Mouse (Mus musculus): ENCODE results near the gene Ercc4. TPM values are rescaled to one million over a fixed set of nuclear protein-coding genes. Genes with fewer than 3 reads are reported as not detected.

The Ercc4 gene
- polyA plus RNA-seq, 1 experiment from 2014 or later = 14.9 TPM

DNA sequence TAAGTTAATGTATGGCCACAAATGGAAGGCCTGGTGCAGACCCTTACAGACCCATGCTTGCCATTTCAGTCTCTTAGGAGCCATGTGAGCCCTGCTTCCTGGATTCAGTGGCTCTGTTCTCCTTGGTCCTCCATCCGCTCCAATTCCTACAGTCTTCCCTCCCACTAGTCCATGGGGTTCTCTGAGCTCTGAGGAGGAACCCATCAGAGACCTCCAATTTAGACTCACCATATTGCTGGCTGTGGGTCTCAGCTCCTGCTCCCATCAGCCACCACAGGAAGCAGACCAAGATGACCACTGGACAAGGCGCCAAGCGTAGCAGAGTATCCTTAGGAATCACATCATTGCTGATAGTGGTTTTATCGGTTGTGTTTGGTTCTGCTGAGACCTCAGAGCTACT, 43.7 kb downstream of the Ercc4 start:
- H3K4me3 ChIP-seq = no peak overlapping the region
- H3K9ac ChIP-seq = no peak overlapping the region
- H3K36me3 ChIP-seq = peaks cover 22% of the 10 kb centered on the region
- H3K27ac ChIP-seq = no peak overlapping the region
- H3K9me3 ChIP-seq = no peaks in the 10 kb centered on the region
- H3K4me1 ChIP-seq (replicated peaks) = no peaks in the 10 kb centered on the region
- 97% methylated on average over 4 of the region's 4 CpGs for WGBS
- H3K4me2 ChIP-seq = no peak overlapping the region
- H3K27me3 ChIP-seq = no peaks in the 10 kb centered on the region
- ATAC-seq (ENCODE audit: low FRiP score) = no peak

DNA sequence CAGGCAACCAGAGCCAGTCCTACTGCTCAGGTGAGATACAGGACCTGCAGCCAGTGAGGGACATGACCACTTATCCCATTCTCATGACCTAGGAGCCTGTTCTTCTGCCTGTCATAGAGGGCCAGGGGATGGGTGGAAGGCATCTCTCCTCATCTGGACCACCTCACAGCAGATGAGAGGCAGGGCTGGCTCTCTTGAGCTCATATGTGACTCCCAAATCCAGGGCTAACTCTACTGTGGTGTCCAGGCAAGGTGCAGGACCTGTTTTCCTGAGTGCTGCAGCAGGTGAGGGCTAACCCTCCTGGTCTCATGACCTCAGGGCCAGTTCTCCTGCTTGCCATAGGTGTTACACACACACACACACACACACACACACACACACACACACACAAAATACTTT, 44.9 kb downstream of the Ercc4 start:
- H3K4me1 ChIP-seq (replicated peaks) = peaks cover 7% of the 10 kb centered on the region
- H3K27ac ChIP-seq = no peak overlapping the region
- no peak overlapping the region for H3K4me2 ChIP-seq
- H3K4me3 ChIP-seq = no peak overlapping the region
- H3K27me3 ChIP-seq = no peaks in the 10 kb centered on the region
- ATAC-seq (ENCODE audit: low FRiP score) = no peak
- peaks cover 10% of the 10 kb centered on the region for H3K36me3 ChIP-seq
- no peak overlapping the region for H3K9ac ChIP-seq
- H3K9me3 ChIP-seq = no peaks in the 10 kb centered on the region

DNA sequence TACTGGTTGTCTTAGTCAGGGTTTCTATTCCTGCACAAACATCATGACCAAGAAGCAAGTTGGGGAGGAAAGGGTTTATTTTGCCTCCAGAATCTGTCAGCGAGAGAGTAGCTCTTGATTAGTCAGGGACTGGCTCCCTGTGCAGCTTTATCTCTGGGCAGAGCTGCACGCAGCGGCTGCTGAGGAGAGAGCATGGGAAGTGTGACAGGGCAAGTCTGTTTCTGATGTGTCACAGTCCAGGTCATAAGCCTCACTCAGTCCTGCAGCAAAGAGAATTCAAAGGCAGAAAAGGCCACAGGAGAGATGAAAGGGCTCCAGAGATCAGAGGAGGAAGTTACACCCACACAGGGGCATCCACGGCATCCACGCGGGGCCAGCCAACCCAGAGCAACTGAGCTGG, 47.8 kb downstream of the Ercc4 start:
- Histone ChIP-seq H3K9me3 (no peaks in the 10 kb centered on the region), H3K27ac (no peak overlapping the region), H3K4me1 (replicated peaks) (peaks cover 14% of the 10 kb centered on the region), H3K36me3 (no peaks in the 10 kb centered on the region), H3K27me3 (no peaks in the 10 kb centered on the region), H3K9ac (no peak overlapping the region), H3K4me2 (no peak overlapping the region), H3K4me3 (no peak overlapping the region)
- 51% methylated on average over 6 of the region's 6 CpGs for WGBS
- no peak for ATAC-seq (ENCODE audit: low FRiP score)

GRCm38 (mm10) chr16:13158153-13158670, 48.7 kb downstream of the Ercc4 start:
- WGBS = 68% methylated on average over 3 of the region's 3 CpGs
- ATAC-seq (ENCODE audit: low FRiP score) = no peak
- Histone ChIP-seq H3K27me3 (no peaks in the 10 kb centered on the region), H3K4me3 (no peak overlapping the region), H3K4me2 (no peak overlapping the region), H3K9me3 (no peaks in the 10 kb centered on the region), H3K9ac (no peak overlapping the region), H3K4me1 (replicated peaks) (peaks cover 14% of the 10 kb centered on the region), H3K27ac (no peak overlapping the region), H3K36me3 (no peaks in the 10 kb centered on the region)

- H3K27ac ChIP-seq = peak overlapping the region; percentile 23; the same call in 1 of the 2 replicates
- H3K4me2 ChIP-seq = peak overlapping the region; percentile 56
- no peaks in the 10 kb centered on the region for H3K27me3 ChIP-seq
- 40% methylated on average over 13 of the region's 13 CpGs for WGBS
- H3K4me1 ChIP-seq (replicated peaks) = peaks cover 14% of the 10 kb centered on the region
- no peaks in the 10 kb centered on the region for H3K9me3 ChIP-seq
- no peaks in the 10 kb centered on the region for H3K36me3 ChIP-seq
- peak; percentile 65 for ATAC-seq (ENCODE audit: low FRiP score)
- H3K4me3 ChIP-seq = no peak overlapping the region
- peak overlapping the region; percentile 39; the same call in 1 of the 2 replicates for H3K9ac ChIP-seq
Observed at GRCm38 (mm10) chr16:13158906-13159889, 49.7 kb downstream of the Ercc4 start.

GRCm38 (mm10) chr16:13159927-13160644, 50.6 kb downstream of the Ercc4 start:
- Histone ChIP-seq H3K4me2 (peak overlapping the region; percentile 56), H3K4me3 (peak overlapping the region; percentile 36), H3K27me3 (no peaks in the 10 kb centered on the region), H3K9me3 (no peaks in the 10 kb centered on the region), H3K27ac (peak overlapping the region; percentile 23; the same call in 1 of the 2 replicates), H3K36me3 (no peaks in the 10 kb centered on the region), H3K4me1 (replicated peaks) (peaks cover 14% of the 10 kb centered on the region), H3K9ac (peak overlapping the region; percentile 62)
- WGBS = 5% methylated on average over 29 of the region's 29 CpGs
- peak; percentile 97 for ATAC-seq (ENCODE audit: low FRiP score)

DNA sequence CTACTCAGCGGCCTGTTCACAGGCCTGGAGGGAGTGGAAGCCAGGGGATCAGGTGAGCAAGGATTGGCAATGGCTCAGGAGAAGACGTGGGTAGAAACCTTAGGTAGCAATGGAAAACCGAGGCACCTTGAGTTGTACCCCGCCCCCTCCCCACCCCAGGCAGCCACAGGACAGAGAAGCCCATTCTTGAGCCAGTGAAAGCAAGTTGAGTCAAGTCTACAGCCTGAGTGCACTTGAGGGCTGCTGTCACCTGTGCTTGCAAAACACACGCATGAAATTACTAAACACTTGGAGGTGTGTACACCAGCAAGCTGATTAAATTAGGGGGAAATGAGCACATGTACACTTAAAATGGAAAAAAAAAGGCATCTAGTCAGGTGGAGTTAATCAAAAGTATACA, 52.0 kb downstream of the Ercc4 start:
- no peak overlapping the region for H3K9ac ChIP-seq
- peaks cover 14% of the 10 kb centered on the region for H3K4me1 ChIP-seq (replicated peaks)
- no peak for ATAC-seq (ENCODE audit: low FRiP score)
- 84% methylated on average over 5 of the region's 5 CpGs for WGBS
- no peaks in the 10 kb centered on the region for H3K27me3 ChIP-seq
- no peaks in the 10 kb centered on the region for H3K36me3 ChIP-seq
- no peak overlapping the region for H3K4me2 ChIP-seq
- no peak overlapping the region for H3K4me3 ChIP-seq
- peaks cover 5% of the 10 kb centered on the region for H3K9me3 ChIP-seq
- no peak overlapping the region for H3K27ac ChIP-seq

DNA sequence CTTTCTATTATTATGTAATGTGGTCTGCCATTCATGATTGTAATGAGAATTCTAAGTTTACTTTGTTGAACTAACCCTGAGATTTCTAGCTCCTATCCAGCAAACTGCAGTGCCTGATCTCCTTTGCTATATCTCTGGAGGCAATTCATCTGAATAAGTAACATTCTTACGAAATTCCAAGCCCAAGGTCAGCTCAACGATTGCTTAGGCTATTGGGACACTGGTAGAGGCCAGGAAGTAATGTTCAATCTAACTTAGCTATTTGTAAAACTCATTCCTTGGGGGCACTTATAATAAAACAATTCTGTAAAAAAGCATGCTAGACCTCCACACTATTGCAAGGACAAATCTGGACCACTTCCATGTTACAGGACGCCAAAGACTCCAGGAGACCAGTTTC, 58.2 kb downstream of the Ercc4 start:
- H3K4me2 ChIP-seq = no peak overlapping the region
- no peak overlapping the region for H3K27ac ChIP-seq
- ATAC-seq (ENCODE audit: low FRiP score) = no peak
- H3K9me3 ChIP-seq = peaks cover 15% of the 10 kb centered on the region
- H3K36me3 ChIP-seq = no peaks in the 10 kb centered on the region
- H3K9ac ChIP-seq = no peak overlapping the region
- no peaks in the 10 kb centered on the region for H3K4me1 ChIP-seq (replicated peaks)
- H3K27me3 ChIP-seq = no peaks in the 10 kb centered on the region
- WGBS = 84% methylated on average over 3 of the region's 3 CpGs
- no peak overlapping the region for H3K4me3 ChIP-seq

DNA sequence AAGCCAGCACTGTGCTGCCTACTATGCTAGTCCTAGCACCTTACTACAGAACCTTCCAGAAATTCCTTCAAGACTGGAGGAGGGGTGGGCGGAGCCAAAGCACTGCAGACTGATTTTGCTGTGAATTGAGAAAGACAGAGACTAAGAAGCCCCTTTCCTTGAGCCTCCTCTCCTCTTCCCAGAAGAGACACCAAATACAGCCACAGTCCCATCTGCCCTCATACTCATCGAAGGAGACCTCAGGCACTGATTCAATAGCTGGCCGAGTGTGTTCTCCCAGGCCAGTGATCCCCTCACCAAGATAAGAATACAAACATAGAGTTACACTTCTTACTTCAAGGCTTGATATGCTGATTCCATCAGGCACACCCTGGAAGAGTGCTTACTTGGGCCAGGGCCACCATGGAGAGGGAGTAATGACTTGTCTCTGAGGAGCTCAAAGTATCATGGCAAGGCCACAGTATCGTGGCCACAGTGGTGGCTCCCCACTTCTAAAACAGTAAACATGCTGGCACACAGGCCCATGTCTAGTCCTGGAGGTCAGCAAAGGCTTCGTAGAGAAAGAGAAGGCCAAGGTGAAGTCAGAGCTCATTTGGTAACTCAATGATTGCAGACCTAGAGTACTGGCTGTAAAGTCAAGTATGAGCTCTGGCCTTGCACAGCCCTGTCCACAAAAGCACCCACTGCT, 63.7 kb downstream of the Ercc4 start:
- H3K4me1 ChIP-seq (replicated peaks) = no peaks in the 10 kb centered on the region
- H3K9ac ChIP-seq = no peak overlapping the region
- 95% methylated on average over 5 of the region's 5 CpGs for WGBS
- no peak overlapping the region for H3K4me3 ChIP-seq
- no peaks in the 10 kb centered on the region for H3K36me3 ChIP-seq
- H3K9me3 ChIP-seq = no peaks in the 10 kb centered on the region
- no peaks in the 10 kb centered on the region for H3K27me3 ChIP-seq
- no peak overlapping the region for H3K4me2 ChIP-seq
- H3K27ac ChIP-seq = no peak overlapping the region
- no peak for ATAC-seq (ENCODE audit: low FRiP score)

DNA sequence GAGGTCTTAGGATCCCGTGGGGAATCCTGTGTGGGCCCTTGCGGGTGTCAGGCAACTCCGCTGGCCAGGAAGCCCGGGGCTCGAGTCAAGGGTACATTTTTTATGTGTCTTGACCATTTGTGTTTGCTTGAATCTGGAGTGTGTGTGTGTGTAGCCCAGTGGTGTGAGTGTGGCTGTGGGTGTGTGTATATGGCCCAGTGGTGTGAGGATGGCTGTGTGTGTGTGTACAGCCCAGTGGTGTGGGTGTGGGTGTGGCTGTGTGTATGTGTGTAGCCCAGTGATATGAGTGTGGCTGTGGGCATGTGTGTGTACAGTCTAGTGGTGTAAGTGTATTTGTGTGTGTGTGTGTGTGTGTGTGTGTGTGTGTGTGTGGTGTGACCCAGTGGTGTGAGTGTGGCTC, 73.0 kb downstream of the Ercc4 start:
- WGBS = 95% methylated on average over 5 of the region's 5 CpGs
- H3K4me1 ChIP-seq (replicated peaks) = no peaks in the 10 kb centered on the region
- no peaks in the 10 kb centered on the region for H3K9me3 ChIP-seq
- no peak for ATAC-seq (ENCODE audit: low FRiP score)
- H3K27me3 ChIP-seq = no peaks in the 10 kb centered on the region
- no peak overlapping the region for H3K4me2 ChIP-seq
- H3K4me3 ChIP-seq = no peak overlapping the region
- no peak overlapping the region for H3K27ac ChIP-seq
- no peaks in the 10 kb centered on the region for H3K36me3 ChIP-seq
- no peak overlapping the region for H3K9ac ChIP-seq

DNA sequence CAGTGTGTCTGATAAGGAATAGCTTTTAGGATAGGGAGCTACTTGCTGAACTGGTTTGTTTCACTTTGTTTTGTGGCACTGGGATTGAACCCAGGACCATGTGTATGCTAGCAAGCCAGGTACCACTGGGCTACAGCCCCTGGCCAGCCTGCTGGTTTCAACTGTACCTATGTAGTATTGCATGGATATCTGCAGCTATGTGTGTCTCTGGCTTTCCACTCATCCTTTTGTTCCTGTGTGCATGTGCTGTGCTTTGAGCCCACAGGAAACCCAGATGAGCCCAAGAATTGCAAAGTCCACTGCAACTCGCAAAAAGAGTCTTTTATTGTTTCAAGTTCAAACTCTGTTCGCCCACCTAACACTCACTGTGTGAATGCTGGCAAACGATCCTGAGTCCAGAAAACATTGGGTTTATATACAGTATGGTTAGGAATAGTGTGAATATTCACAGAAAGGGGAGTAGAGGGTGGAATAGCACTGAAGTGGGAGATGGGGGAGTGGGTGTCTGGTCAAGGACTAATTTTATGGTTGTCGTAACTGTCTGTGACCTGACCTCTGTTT, 73.8 kb downstream of the Ercc4 start:
- H3K4me3 ChIP-seq = no peak overlapping the region
- WGBS = 91% methylated on average over 4 of the region's 4 CpGs
- H3K27ac ChIP-seq = no peak overlapping the region
- H3K27me3 ChIP-seq = no peaks in the 10 kb centered on the region
- no peak overlapping the region for H3K4me2 ChIP-seq
- H3K9me3 ChIP-seq = no peaks in the 10 kb centered on the region
- ATAC-seq (ENCODE audit: low FRiP score) = no peak
- H3K4me1 ChIP-seq (replicated peaks) = no peaks in the 10 kb centered on the region
- H3K36me3 ChIP-seq = no peaks in the 10 kb centered on the region
- no peak overlapping the region for H3K9ac ChIP-seq

DNA sequence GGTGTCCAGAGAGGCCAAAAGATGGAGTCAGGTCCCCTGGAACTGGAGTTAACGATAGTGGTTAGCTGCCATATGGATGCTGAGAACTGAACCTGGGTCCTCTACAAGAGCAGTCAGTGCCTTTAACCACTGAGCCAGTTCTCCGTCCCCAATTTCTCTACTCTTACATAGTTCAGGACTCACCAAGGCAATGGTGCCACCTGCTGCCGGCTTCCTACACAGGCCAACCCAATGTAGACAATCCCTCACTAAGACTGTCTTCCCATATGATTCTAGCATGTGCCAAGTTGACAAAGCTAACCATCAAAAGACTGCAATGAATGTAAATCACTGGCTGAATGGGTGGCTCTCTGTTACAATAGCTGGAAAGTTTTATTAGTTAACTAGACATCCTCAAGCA, 74.9 kb downstream of the Ercc4 start:
- no peak overlapping the region for H3K4me3 ChIP-seq
- H3K27me3 ChIP-seq = no peaks in the 10 kb centered on the region
- H3K9me3 ChIP-seq = no peaks in the 10 kb centered on the region
- H3K4me2 ChIP-seq = no peak overlapping the region
- H3K27ac ChIP-seq = no peak overlapping the region
- no peak overlapping the region for H3K9ac ChIP-seq
- WGBS = 86% methylated on average over 3 of the region's 3 CpGs
- ATAC-seq (ENCODE audit: low FRiP score) = no peak
- no peaks in the 10 kb centered on the region for H3K4me1 ChIP-seq (replicated peaks)
- no peaks in the 10 kb centered on the region for H3K36me3 ChIP-seq

Measured in hindbrain, embryonic 13.5 days (tissue).